Comparison of ENCODE assay signal across 36 mouse cellular contexts in genomic region chr3:59893276-59893675, GRCm38 (mm10). TPM values are rescaled to one million over a fixed set of nuclear protein-coding genes. Genes with fewer than 3 reads are reported as not detected.
DNase-seq lines count a peak whose midpoint lies in the region; ATAC-seq and TF ChIP-seq lines count a peak whose summit lies in the region.
"Had no signal": no experiment of that assay in that cellular context is flagged by ENCODE, and none has a peak within 500 bp of the region (broad histone marks: within the 10 kb centered on the region; RNA-seq: fewer than 3 reads in every experiment).

No protein-coding gene starts in this region.

- no peak overlapping the region for H3K4me3 ChIP-seq in embryonic facial prominence, embryonic 14.5 days (ENCODE audit: low read depth, low read length)
- H3K4me3 ChIP-seq in embryonic facial prominence, embryonic 10.5 days, result no peak overlapping the region
- no peak overlapping the region for H3K4me3 ChIP-seq in kidney, postnatal 0 days (replicated peaks; ENCODE audit: low read depth, low read length)
- H3K4me3 ChIP-seq in brown adipose tissue, adult 24 weeks (ENCODE audit: insufficient read depth, low read depth, low read length), result no peak overlapping the region
- H3K4me3 ChIP-seq in heart, embryonic 11.5 days (ENCODE audit: low read depth, low read length), result no peak overlapping the region
- H3K4me3 ChIP-seq: forebrain, embryonic 10.5 days; heart, embryonic 13.5 days; hindbrain, embryonic 10.5 days; hindbrain, embryonic 15.5 days; limb, embryonic 10.5 days; limb, embryonic 15.5 days; midbrain, embryonic 13.5 days; neural tube, embryonic 13.5 days had no signal

- WGBS in embryonic facial prominence, embryonic 14.5 days, result 77% methylated on average over 2 of the region's 2 CpGs
- WGBS in embryonic facial prominence, embryonic 10.5 days, result 84% methylated on average over 2 of the region's 2 CpGs
- 67% methylated on average over 2 of the region's 2 CpGs for WGBS in kidney, postnatal 0 days
- 64% methylated on average over 2 of the region's 2 CpGs for WGBS in heart, embryonic 11.5 days (ENCODE audit: insufficient replicate concordance)

- no peak overlapping the region for H3K27ac ChIP-seq in embryonic facial prominence, embryonic 14.5 days (replicated peaks; ENCODE audit: low read depth, low read length)
- no peak overlapping the region for H3K27ac ChIP-seq in embryonic facial prominence, embryonic 10.5 days (replicated peaks)
- no peak overlapping the region for H3K27ac ChIP-seq in kidney, postnatal 0 days
- H3K27ac ChIP-seq in brown adipose tissue, adult 24 weeks (replicated peaks; ENCODE audit: low read depth, low read length), result 0 out of 2 replicates have a peak overlapping the region, but pooled peaks have one; percentile 49
- no peak overlapping the region for H3K27ac ChIP-seq in heart, embryonic 11.5 days (ENCODE audit: low read depth, low read length)
- H3K27ac ChIP-seq: forebrain, embryonic 10.5 days; heart, embryonic 13.5 days; hindbrain, embryonic 10.5 days; hindbrain, embryonic 15.5 days; limb, embryonic 10.5 days; limb, embryonic 15.5 days; liver, embryonic 14.5 days; macrophage; midbrain, embryonic 13.5 days; neural tube, embryonic 13.5 days had no signal

- no peak for ATAC-seq in embryonic facial prominence, embryonic 14.5 days (ENCODE audit: low read depth)
- ATAC-seq in kidney, postnatal 0 days (replicated peaks; ENCODE audit: low FRiP score, low read depth), result no peak
- ATAC-seq in heart, embryonic 11.5 days (replicated peaks; ENCODE audit: insufficient number of reproducible peaks, low FRiP score, low TSS enrichment), result no peak
- ATAC-seq: CD4-positive, CD25-positive, alpha-beta regulatory T cell, adult 4 months; forebrain, embryonic 16.5 days; lung, postnatal 0 days; midbrain, embryonic 13.5 days had no signal

- no peaks in the 10 kb centered on the region for H3K36me3 ChIP-seq in embryonic facial prominence, embryonic 14.5 days (ENCODE audit: control insufficient read depth, insufficient read depth, low read length)
- no peaks in the 10 kb centered on the region for H3K36me3 ChIP-seq in embryonic facial prominence, embryonic 10.5 days (replicated peaks)
- no peaks in the 10 kb centered on the region for H3K36me3 ChIP-seq in kidney, postnatal 0 days (ENCODE audit: insufficient read depth, low read length)
- no peaks in the 10 kb centered on the region for H3K36me3 ChIP-seq in heart, embryonic 11.5 days (ENCODE audit: control insufficient read depth, insufficient read depth, low read length)
- H3K36me3 ChIP-seq: forebrain, embryonic 10.5 days; heart, embryonic 13.5 days; hindbrain, embryonic 10.5 days; hindbrain, embryonic 15.5 days; limb, embryonic 10.5 days; limb, embryonic 15.5 days; midbrain, embryonic 13.5 days; neural tube, embryonic 13.5 days had no signal

- H3K9ac ChIP-seq in embryonic facial prominence, embryonic 14.5 days (ENCODE audit: low read depth, low read length), result no peak overlapping the region
- no peak overlapping the region for H3K9ac ChIP-seq in kidney, postnatal 0 days (ENCODE audit: low read depth, low read length)
- H3K9ac ChIP-seq in heart, embryonic 11.5 days (ENCODE audit: low read depth, low read length), result no peak overlapping the region
- H3K9ac ChIP-seq: heart, embryonic 13.5 days; hindbrain, embryonic 15.5 days; limb, embryonic 15.5 days; liver, embryonic 14.5 days; midbrain, embryonic 13.5 days; neural tube, embryonic 13.5 days had no signal

- H3K4me1 ChIP-seq in embryonic facial prominence, embryonic 14.5 days (ENCODE audit: control insufficient read depth, insufficient read depth, low read length), result no peaks in the 10 kb centered on the region
- H3K4me1 ChIP-seq in embryonic facial prominence, embryonic 10.5 days, result no peaks in the 10 kb centered on the region
- no peaks in the 10 kb centered on the region for H3K4me1 ChIP-seq in kidney, postnatal 0 days (replicated peaks; ENCODE audit: insufficient read depth, low read length)
- peaks cover 2% of the 10 kb centered on the region; the same call in 1 of the 2 replicates for H3K4me1 ChIP-seq in brown adipose tissue, adult 24 weeks (ENCODE audit: control insufficient read depth, insufficient read depth, insufficient read length, low read length)
- no peaks in the 10 kb centered on the region for H3K4me1 ChIP-seq in heart, embryonic 11.5 days (ENCODE audit: control insufficient read depth, insufficient read depth, low read length)
- H3K4me1 ChIP-seq: forebrain, embryonic 10.5 days; heart, embryonic 13.5 days; hindbrain, embryonic 10.5 days; hindbrain, embryonic 15.5 days; limb, embryonic 10.5 days; limb, embryonic 15.5 days; midbrain, embryonic 13.5 days; neural tube, embryonic 13.5 days had no signal

- H3K4me2 ChIP-seq in embryonic facial prominence, embryonic 14.5 days (ENCODE audit: low read depth, low read length), result no peak overlapping the region
- H3K4me2 ChIP-seq in kidney, postnatal 0 days (ENCODE audit: low read length), result no peak overlapping the region
- no peak overlapping the region for H3K4me2 ChIP-seq in heart, embryonic 11.5 days
- H3K4me2 ChIP-seq: heart, embryonic 13.5 days; hindbrain, embryonic 15.5 days; limb, embryonic 15.5 days; midbrain, embryonic 13.5 days; neural tube, embryonic 13.5 days had no signal

- H3K9me3 ChIP-seq in embryonic facial prominence, embryonic 14.5 days (ENCODE audit: control insufficient read depth, low read length), result no peaks in the 10 kb centered on the region
- no peaks in the 10 kb centered on the region for H3K9me3 ChIP-seq in embryonic facial prominence, embryonic 10.5 days
- H3K9me3 ChIP-seq in kidney, postnatal 0 days (replicated peaks; ENCODE audit: low read length), result no peaks in the 10 kb centered on the region
- no peaks in the 10 kb centered on the region for H3K9me3 ChIP-seq in heart, embryonic 11.5 days (replicated peaks; ENCODE audit: control insufficient read depth, low read length)
- H3K9me3 ChIP-seq: forebrain, embryonic 10.5 days; heart, embryonic 13.5 days; hindbrain, embryonic 10.5 days; hindbrain, embryonic 15.5 days; limb, embryonic 10.5 days; limb, embryonic 15.5 days; neural tube, embryonic 13.5 days had no signal

- H3K27me3 ChIP-seq in embryonic facial prominence, embryonic 14.5 days (replicated peaks; ENCODE audit: control insufficient read depth, insufficient read depth, low read length), result no peaks in the 10 kb centered on the region
- no peaks in the 10 kb centered on the region for H3K27me3 ChIP-seq in embryonic facial prominence, embryonic 10.5 days (replicated peaks; ENCODE audit: low read depth, poor library complexity, severe bottlenecking)
- H3K27me3 ChIP-seq in kidney, postnatal 0 days (ENCODE audit: insufficient read depth, low read length), result no peaks in the 10 kb centered on the region
- H3K27me3 ChIP-seq in heart, embryonic 11.5 days (ENCODE audit: control insufficient read depth, insufficient read depth, low read length), result no peaks in the 10 kb centered on the region
- H3K27me3 ChIP-seq: heart, embryonic 13.5 days; hindbrain, embryonic 15.5 days; limb, embryonic 15.5 days; midbrain, embryonic 13.5 days; neural tube, embryonic 13.5 days had no signal

- no peak for TF ChIP-seq CTCF in kidney, postnatal 0 days (IDR thresholded peaks at IDR 0.05; ENCODE audit: low read depth)

- peak; percentile 9 for DNase-seq in embryonic facial prominence, embryonic 14.5 days (ENCODE audit: low spot score)
- no peak for DNase-seq in embryonic facial prominence, embryonic 10.5 days (ENCODE audit: low spot score)
- peak; percentile 4 for DNase-seq in kidney, postnatal 0 days (ENCODE audit: low spot score)
- DNase-seq in kidney, adult 18-20 months, result no peak
- DNase-seq in skeletal muscle tissue, adult 2 months (ENCODE audit: low read depth, low spot score), result peak; percentile 10
- DNase-seq: cerebellum, adult 2 months; cerebellum, postnatal 14 days; heart, postnatal 10 days; kidney, adult 2 months; kidney, postnatal 14 days; layer of hippocampus, adult 9-11 months; thymus, postnatal 4 days had no signal

RNA-seq across cellular contexts. Expression of gene C130079G13Rik, which starts 31.7 kb away (rescaled TPM):
- 0.24 and 0.55 TPM in 2 replicates for polyA plus RNA-seq in embryonic facial prominence, embryonic 14.5 days (2014; fragmentation: Nextera tagmentation; extraction: Ambion mirVana)
- not detected in 2 replicates for polyA plus RNA-seq in embryonic facial prominence, embryonic 10.5 days (2016; fragmentation: Nextera tagmentation; extraction: Ambion mirVana)
- not detected in 2 replicates for polyA plus RNA-seq in kidney, postnatal 0 days (2015; fragmentation: Nextera tagmentation; extraction: Ambion mirVana)
- polyA plus RNA-seq in brown adipose tissue, adult 24 weeks (2012; ENCODE audit: insufficient read depth, insufficient read length, missing spikeins), result not detected in 2 replicates
- not detected in 2 replicates for polyA plus RNA-seq in heart, embryonic 11.5 days (2014; fragmentation: Nextera tagmentation; extraction: Ambion mirVana)
- polyA plus RNA-seq: brain, embryonic 14.5 days; CD4-positive, CD25-positive, alpha-beta regulatory T cell, adult 4 months; cerebellum, adult 2 months; cortical plate, adult 2 months; embryonic facial prominence, embryonic 11.5 days; forebrain, embryonic 10.5 days; forebrain, embryonic 16.5 days; gonadal fat pad, adult 2 months; heart, embryonic 13.5 days; hindbrain, embryonic 10.5 days; hindbrain, embryonic 15.5 days; intestine, embryonic 14.5 days; kidney, adult 2 months; limb, embryonic 10.5 days; liver, embryonic 14.5 days; lung, postnatal 0 days; macrophage; midbrain, embryonic 13.5 days; neural tube, embryonic 13.5 days; small intestine, adult 2 months; stomach, embryonic 14.5 days; testis, adult 2 months; thymus, postnatal 0 days had no signal

RNA-seq across cellular contexts. Expression of gene Gm8298, which starts 32.4 kb away (rescaled TPM):
- not detected in 2 replicates for polyA plus RNA-seq in embryonic facial prominence, embryonic 14.5 days (2014; fragmentation: Nextera tagmentation; extraction: Ambion mirVana)
- not detected in 2 replicates for polyA plus RNA-seq in embryonic facial prominence, embryonic 10.5 days (2016; fragmentation: Nextera tagmentation; extraction: Ambion mirVana)
- polyA plus RNA-seq in kidney, postnatal 0 days (2015; fragmentation: Nextera tagmentation; extraction: Ambion mirVana), result not detected in 2 replicates
- polyA plus RNA-seq in brown adipose tissue, adult 24 weeks (2012; ENCODE audit: insufficient read depth, insufficient read length, missing spikeins), result not detected in 2 replicates
- polyA plus RNA-seq in heart, embryonic 11.5 days (2014; fragmentation: Nextera tagmentation; extraction: Ambion mirVana), result not detected in 2 replicates
- polyA plus RNA-seq: brain, embryonic 14.5 days; CD4-positive, CD25-positive, alpha-beta regulatory T cell, adult 4 months; cerebellum, adult 2 months; cortical plate, adult 2 months; embryonic facial prominence, embryonic 11.5 days; forebrain, embryonic 10.5 days; forebrain, embryonic 16.5 days; gonadal fat pad, adult 2 months; heart, embryonic 13.5 days; hindbrain, embryonic 10.5 days; hindbrain, embryonic 15.5 days; intestine, embryonic 14.5 days; kidney, adult 2 months; limb, embryonic 10.5 days; limb, embryonic 15.5 days; liver, embryonic 14.5 days; lung, postnatal 0 days; macrophage; midbrain, embryonic 13.5 days; neural tube, embryonic 13.5 days; small intestine, adult 2 months; stomach, embryonic 14.5 days; testis, adult 2 months; thymus, postnatal 0 days had no signal

Comparison
In these comparisons a context has a peak if more than half of its experiments do, and no peak if none do; other contexts are left out.
1. DNase-seq: peak in embryonic facial prominence, embryonic 14.5 days (single experiment), kidney, postnatal 0 days (single experiment) and skeletal muscle tissue, adult 2 months (single experiment); none in embryonic facial prominence, embryonic 10.5 days (single experiment) and kidney, adult 18-20 months (single experiment).